Mouse (Mus musculus): ENCODE results near the gene Epp13. TPM values are rescaled to one million over a fixed set of nuclear protein-coding genes. Genes with fewer than 3 reads are reported as not detected.
"Not testable (repeated sequence)": the region's sequence is repeated elsewhere in the genome, so short reads cannot be mapped to it uniquely, and the experiment has no call there.

The Epp13 gene
- polyA plus RNA-seq (2012; rRNA removed) = 0.11 TPM in 1 of 2 replicates, not detected in the other

DNA sequence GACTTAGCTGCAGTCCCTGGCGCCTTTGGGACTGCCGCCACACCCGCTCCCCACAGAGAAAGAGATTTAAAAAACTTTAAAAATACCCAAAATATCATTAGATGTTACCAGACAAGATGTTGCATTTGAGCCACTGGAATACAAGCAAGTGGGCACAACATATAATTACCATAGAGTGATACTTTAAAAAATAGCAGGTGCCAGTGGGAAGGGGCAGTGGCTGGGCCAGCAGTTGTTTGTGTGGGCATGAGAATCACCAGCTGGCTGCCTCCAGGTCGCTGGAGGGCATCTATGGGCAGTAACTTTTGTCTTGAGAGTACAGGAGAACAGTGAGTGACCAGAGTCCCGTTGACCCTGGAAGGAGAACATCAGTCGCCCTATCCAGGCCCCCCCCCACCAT lies at the start of gene Epp13:
Gene Epp13 (plus strand): TSS at position 301 of the 400 bp plus-strand sequence.
- TF ChIP-seq POLR2A (IDR thresholded peaks at IDR 0.05; ENCODE audit: borderline replicate concordance, extremely low read depth, insufficient read depth, insufficient read length, poor library complexity, severe bottlenecking) = no peak

DNA sequence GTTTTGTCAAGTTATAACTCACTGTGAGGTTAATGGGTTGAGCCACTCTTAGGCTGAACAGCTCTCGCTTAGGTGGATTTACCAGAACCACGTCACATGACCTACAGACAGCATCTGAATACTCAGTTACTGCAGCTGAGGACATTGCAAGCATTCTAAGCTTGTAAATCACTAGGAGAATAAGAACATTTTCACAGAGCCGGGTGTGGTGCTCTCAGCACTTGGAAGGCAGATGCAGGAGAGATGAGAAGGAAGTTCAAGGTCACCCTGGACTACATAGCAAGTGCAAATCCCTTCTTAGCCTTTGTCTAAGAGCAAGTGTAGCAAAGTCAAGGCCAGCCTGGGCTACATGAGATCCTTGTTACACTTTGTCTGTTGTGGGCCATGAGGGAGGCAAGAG lies 48.3 kb upstream of the Epp13 start:
- TF ChIP-seq POLR2A (IDR thresholded peaks at IDR 0.05; ENCODE audit: borderline replicate concordance, extremely low read depth, insufficient read depth, insufficient read length, poor library complexity, severe bottlenecking) = no peak
- no peak for TF ChIP-seq CTCF (IDR thresholded peaks at IDR 0.05; ENCODE audit: borderline replicate concordance, extremely low read depth, insufficient read depth, insufficient read length)
- DNase-seq (ENCODE audit: low read depth) = no peak

More for the DNA sequence above, at the start of gene Epp13:
- no peak for DNase-seq (ENCODE audit: low read depth)

DNA sequence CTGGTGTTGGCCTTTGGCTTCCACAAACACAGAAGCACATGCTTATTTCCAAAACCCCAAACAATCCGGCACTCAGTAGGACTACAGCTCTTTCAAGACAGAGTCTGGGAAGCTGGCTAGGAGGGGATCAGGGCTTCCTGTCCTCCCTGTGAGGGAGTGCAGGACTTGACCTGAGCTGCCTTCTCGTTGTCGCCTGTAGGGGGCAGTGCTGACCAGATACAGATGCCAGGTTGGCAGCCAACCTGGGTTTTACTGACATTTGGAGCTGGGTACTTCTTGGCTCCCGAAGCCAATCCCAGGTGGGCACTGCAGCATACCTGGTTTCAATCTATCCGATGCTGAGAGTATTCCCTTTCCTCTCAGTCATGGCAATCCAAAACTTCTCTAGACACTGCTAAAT lies 39.4 kb upstream of the Epp13 start:
- TF ChIP-seq POLR2A (IDR thresholded peaks at IDR 0.05; ENCODE audit: borderline replicate concordance, extremely low read depth, insufficient read depth, insufficient read length, poor library complexity, severe bottlenecking) (no peak), CTCF (IDR thresholded peaks at IDR 0.05; ENCODE audit: borderline replicate concordance, extremely low read depth, insufficient read depth, insufficient read length) (peak; percentile 27; the same call in 1 of the 2 replicates)
- no peak for DNase-seq (ENCODE audit: low read depth)

DNA sequence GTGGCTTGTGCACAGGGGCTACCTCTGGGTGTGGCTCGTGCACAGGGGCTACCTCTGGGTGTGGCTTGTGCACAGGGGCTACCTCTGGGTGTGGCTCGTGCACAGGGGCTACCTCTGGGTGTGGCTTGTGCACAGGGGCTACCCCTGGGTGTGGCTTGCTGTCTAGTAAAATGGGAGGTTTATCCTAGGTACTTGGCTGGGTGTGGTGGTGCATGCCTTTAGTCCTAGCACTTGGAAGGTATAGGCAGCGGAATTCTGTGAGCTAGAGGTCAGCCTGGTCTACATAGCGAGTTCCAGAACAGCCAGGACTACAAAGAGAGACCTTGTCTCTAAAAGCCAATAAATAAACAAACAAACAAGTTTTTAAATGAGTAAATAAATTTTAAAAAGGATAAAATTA lies 37.8 kb upstream of the Epp13 start:
- DNase-seq (ENCODE audit: low read depth) = not testable (repeated sequence)

DNA sequence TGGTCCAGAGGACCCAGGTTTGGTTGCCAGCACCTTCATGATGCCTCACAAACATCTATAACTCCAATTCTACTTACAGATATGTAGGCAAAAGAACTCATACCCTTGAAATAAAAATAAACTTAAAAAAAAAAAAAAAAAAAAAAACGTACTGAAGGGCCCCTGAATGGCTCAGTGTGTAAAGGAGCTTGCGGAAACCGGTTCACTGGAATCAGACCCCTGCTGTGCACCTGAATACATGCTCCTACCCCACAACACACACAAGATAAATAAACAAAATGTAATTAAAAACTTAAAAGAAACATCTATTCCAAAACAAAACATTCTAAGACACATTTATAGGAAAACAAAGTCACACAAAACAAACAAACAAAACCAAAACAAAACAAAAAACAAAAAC lies 32.4 kb upstream of the Epp13 start:
- no peak for DNase-seq (ENCODE audit: low read depth)

DNA sequence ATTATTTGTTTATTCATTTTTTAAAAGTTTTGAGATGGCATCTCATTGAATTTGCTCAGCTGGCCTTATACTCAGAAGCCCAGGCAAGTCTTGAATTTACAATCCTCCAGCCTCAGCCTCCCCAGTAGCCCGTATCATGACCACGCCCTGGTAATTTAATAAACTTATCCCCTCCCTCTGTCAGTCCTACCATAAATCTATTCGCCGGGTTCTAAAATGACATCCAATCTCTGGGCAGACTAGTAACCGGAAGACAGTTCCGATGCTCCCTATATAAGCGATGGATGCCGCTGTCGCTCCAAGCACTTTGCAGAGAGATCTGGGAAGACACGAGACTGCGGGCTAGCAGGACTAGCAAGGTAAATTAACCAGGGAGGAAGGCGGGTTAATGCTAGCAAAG lies 30.5 kb upstream of the Epp13 start, which contains the start of gene Zscan5b:
Gene Zscan5b (plus strand): TSS at position 301 of the 400 bp plus-strand sequence.
- TF ChIP-seq POLR2A (IDR thresholded peaks at IDR 0.05; ENCODE audit: borderline replicate concordance, extremely low read depth, insufficient read depth, insufficient read length, poor library complexity, severe bottlenecking) (no peak), CTCF (IDR thresholded peaks at IDR 0.05; ENCODE audit: borderline replicate concordance, extremely low read depth, insufficient read depth, insufficient read length) (no peak)
- no peak for DNase-seq (ENCODE audit: low read depth)

More for the DNA sequence above, 32.4 kb upstream of the Epp13 start:
- TF ChIP-seq POLR2A (IDR thresholded peaks at IDR 0.05; ENCODE audit: borderline replicate concordance, extremely low read depth, insufficient read depth, insufficient read length, poor library complexity, severe bottlenecking) (no peak), CTCF (IDR thresholded peaks at IDR 0.05; ENCODE audit: borderline replicate concordance, extremely low read depth, insufficient read depth, insufficient read length) (no peak)

DNA sequence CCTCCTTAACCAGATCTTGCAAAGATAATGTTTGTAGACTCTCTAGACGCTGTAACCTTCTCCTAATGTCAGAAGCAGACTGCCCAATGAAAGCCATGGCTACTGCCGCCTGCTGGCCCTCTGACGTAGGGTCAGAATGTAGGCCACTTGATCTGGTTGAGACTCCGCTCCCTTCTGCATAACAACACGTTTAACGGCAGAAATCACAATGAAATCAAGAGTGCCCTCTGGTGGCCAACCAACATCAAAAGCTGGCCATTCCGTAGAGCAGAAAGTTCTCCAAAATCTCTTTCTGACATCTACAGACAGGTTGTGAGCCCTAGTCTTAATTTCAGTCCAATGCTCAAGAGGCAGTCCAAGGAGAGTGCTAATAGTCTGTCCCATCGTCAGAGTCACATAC lies 24.0 kb upstream of the Epp13 start:
- peak; percentile 0 for DNase-seq (ENCODE audit: low read depth)

DNA sequence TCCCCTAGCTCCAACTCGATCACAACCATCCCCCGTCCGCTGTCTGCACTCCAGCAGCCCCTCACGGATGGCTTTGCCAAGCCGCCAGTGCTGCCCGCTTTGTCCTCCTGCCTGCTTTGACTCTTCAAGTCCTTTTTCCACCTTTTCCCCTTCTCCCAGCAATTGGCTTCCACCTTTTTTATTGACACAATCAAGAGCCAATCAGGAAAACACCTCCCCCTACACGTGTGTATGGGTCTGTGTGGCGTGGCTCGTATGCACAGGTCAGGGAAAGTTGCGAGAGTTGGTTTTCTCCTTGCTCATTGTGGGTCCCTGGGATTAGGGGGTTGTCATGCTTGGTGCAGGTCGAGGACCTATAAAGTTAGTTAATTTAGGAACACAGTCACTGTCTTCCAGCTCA lies 12.7 kb upstream of the Epp13 start:
- no peak for DNase-seq (ENCODE audit: low read depth)
- TF ChIP-seq CTCF (IDR thresholded peaks at IDR 0.05; ENCODE audit: borderline replicate concordance, extremely low read depth, insufficient read depth, insufficient read length) (no peak), POLR2A (IDR thresholded peaks at IDR 0.05; ENCODE audit: borderline replicate concordance, extremely low read depth, insufficient read depth, insufficient read length, poor library complexity, severe bottlenecking) (no peak)

DNA sequence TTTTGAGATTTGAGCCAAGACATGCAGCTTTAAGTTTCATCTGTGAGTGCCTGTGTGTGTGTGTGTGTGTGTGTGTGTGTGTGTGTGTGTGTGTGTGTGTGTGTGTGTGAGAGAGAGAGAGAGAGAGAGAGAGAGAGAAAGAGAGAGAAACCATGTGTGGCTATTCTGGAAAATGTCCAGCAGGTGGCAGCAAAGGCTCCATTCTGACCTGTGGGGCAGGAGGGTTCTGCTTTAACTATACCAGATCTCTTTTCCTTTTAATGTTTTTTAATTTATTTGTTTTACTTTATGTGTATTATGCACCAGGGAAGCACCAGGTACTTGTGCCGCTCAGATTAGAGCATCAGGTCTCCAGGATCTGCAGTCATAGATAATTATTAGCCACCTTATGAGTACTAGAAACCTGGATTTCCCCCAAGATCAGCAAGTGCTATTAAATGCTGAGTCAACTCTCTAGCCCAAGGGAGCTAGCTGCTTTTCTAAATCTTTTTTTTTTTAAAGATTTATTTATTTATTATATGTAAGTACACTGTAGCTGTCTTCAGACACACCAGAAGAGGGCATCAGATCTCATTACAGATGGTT lies 11.6 kb upstream of the Epp13 start:
- peak; percentile 62; the same call in 1 of the 2 replicates for TF ChIP-seq CTCF (IDR thresholded peaks at IDR 0.05; ENCODE audit: borderline replicate concordance, extremely low read depth, insufficient read depth, insufficient read length)
- peak; percentile 20 for DNase-seq (ENCODE audit: low read depth)

DNA sequence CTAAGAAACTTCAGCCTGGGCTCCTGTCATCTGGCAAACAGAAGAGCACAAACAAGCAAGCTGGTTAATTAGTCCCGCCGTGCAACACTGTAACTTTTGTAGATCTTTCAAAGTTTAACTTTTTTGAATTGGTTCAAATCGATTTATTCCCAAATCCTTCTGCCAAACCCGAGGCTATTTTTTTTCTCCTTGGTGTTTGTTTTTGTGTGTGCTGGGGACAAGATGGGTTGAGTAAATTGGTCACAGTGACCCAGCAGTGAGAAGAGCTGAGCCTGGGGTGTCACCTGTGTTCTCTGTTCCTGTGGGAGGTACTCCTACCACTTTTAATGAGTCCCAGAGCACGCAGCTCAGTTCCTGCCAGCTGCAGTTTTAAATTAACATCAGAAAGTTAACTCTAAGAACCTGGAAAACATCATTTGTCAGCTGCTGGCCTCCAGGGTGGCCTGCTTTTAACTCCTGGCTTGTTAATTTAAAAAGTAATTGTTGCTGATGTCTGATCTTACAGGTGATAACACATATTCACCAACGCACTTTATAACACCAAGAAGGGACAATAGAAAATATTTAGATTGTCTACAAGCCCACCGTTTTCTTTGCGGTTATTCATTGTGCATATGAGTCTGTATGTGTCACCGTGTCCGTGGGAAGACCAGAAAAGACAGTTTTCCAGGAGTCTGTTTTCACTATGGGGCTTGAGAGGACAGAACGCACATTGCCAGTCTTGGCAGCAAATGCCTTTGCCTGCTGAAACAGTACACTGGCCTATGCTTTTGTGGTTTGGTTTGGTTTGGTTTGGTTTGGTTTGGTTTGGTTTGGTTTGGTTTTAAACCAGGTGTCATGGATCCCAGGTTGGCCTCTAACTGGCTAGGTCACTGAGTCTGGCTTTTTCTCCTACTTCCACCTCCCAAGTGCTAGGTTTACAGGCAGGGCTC lies 7.9 kb upstream of the Epp13 start:
- no peak for DNase-seq (ENCODE audit: low read depth)
- TF ChIP-seq POLR2A (IDR thresholded peaks at IDR 0.05; ENCODE audit: borderline replicate concordance, extremely low read depth, insufficient read depth, insufficient read length, poor library complexity, severe bottlenecking) (no peak), CTCF (IDR thresholded peaks at IDR 0.05; ENCODE audit: borderline replicate concordance, extremely low read depth, insufficient read depth, insufficient read length) (no peak)

DNA sequence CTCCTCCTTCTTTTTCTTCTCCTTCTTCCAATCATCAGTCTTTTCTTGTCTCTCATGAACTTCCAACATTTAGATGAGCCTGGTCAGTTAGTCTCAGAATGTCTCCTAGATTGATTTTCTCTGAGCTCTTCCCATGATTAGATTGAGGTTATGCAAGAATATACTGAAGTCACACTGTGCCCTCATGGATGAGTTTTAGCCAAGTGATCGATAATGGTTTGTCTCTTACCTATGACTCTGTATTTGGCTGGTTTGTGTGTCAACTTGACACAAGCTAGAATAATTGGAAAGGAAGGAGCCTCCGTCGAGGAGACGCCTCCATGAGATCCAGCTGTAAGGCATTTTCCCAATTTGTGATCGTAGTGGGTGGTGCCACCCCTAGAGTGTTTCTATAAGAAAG lies 1.9 kb downstream of the Epp13 start:
- no peak for DNase-seq (ENCODE audit: low read depth)
- TF ChIP-seq CTCF (IDR thresholded peaks at IDR 0.05; ENCODE audit: borderline replicate concordance, extremely low read depth, insufficient read depth, insufficient read length) = no peak
- no peak for TF ChIP-seq POLR2A (IDR thresholded peaks at IDR 0.05; ENCODE audit: borderline replicate concordance, extremely low read depth, insufficient read depth, insufficient read length, poor library complexity, severe bottlenecking)

DNA sequence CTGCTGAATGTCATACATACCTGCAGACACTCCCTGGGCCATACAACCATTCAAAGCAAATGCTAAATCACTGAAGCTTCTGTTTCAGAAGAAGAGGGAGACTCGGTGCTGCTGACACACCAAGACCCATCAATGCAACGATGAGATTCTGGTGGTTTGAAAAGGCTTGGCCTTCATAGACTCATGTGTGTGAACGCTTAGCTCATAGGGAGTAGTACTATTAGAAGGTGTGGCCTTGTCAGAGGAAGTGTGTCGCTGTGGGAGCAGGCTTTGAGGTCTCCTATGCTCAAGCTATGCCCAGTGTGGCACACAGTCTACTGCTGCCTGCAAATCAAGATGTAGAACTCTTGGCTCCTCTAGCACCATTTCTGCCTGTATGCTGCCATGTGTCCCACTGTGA lies 4.9 kb downstream of the Epp13 start:
- TF ChIP-seq POLR2A (IDR thresholded peaks at IDR 0.05; ENCODE audit: borderline replicate concordance, extremely low read depth, insufficient read depth, insufficient read length, poor library complexity, severe bottlenecking) (no peak), CTCF (IDR thresholded peaks at IDR 0.05; ENCODE audit: borderline replicate concordance, extremely low read depth, insufficient read depth, insufficient read length) (no peak)
- DNase-seq (ENCODE audit: low read depth) = no peak

All from brain, embryonic 14.5 days (tissue).